Mouse (Mus musculus) CH12.LX (cell line): ENCODE measurements around the gene Inhbe.

ENCODE experiments used
- CHD2 ChIP-seq: IDR thresholded peaks from 2 replicates; pipeline ENCODE4 v1.6.1; 2011; ENCODE audit warnings: low read length, improper control_type of control experiment
- CTCF ChIP-seq, 2 experiments: IDR thresholded peaks in 1 of 2; conservative IDR thresholded peaks in 1 of 2; 2 replicates each; pipeline ENCODE4 v1.5.1; 2011 to 2012; ENCODE audit warnings: low read depth in 2 of 2, low read length in 2 of 2, improper control_type of control experiment in 1 of 2, inconsistent platforms in 1 of 2, mild to moderate bottlenecking in 1 of 2, moderate library complexity in 1 of 2
- KAT2A ChIP-seq: IDR thresholded peaks from 2 replicates; pipeline ENCODE4 v1.6.1; 2012; ENCODE audit warnings: low read length, improper control_type of control experiment, inconsistent platforms; ENCODE audit not compliant: insufficient replicate concordance
- MEF2A ChIP-seq: IDR thresholded peaks from 2 replicates; pipeline ENCODE4 v1.6.1; 2014; ENCODE audit warnings: low read depth, mild to moderate bottlenecking, inconsistent platforms, low read length, improper control_type of control experiment, borderline replicate concordance
- MXI1 ChIP-seq: IDR thresholded peaks from 2 replicates; pipeline ENCODE4 v1.6.1; 2011; ENCODE audit warnings: mild to moderate bottlenecking, low read depth, low read length, improper control_type of control experiment
- POLR2A ChIP-seq: IDR thresholded peaks from 2 replicates; pipeline ENCODE4 v1.6.1; 2011; ENCODE audit warnings: low read depth, mild to moderate bottlenecking, improper control_type of control experiment, low read length
- SMC3 ChIP-seq: IDR thresholded peaks from 2 replicates; pipeline ENCODE4 v1.6.1; 2011; ENCODE audit warnings: low read depth, low read length, improper control_type of control experiment
- ZC3H11A ChIP-seq: IDR thresholded peaks from 2 replicates; pipeline ENCODE4 v1.6.1; 2012; ENCODE audit warnings: low read depth, mild to moderate bottlenecking, inconsistent platforms, low read length, improper control_type of control experiment

GRCm38 (mm10) chr10:127346173-127346572 is 8.0 kb downstream of the Inhbe start:
- no peak for TF ChIP-seq CHD2
- TF ChIP-seq CTCF (conservative IDR thresholded peaks at IDR 0.05 in 1 of 2, IDR thresholded peaks at IDR 0.05 in 1 of 2; ENCODE audit: low read depth in 2 of 2, low read length in 2 of 2): no peak
- TF ChIP-seq MXI1: no peak
- no peak for TF ChIP-seq POLR2A
- no peak for TF ChIP-seq KAT2A
- no peak for TF ChIP-seq ZC3H11A
- TF ChIP-seq SMC3: no peak
- no peak for TF ChIP-seq MEF2A
